Mouse (Mus musculus): Measurements from ENCODE around the gene Alpk3. TPM values are rescaled to one million over a fixed set of nuclear protein-coding genes. Genes with fewer than 3 reads are reported as not detected.

Alpk3 gene
- total RNA-seq, 2 experiments from 2014 or later, result 104 to 110 TPM

DNA sequence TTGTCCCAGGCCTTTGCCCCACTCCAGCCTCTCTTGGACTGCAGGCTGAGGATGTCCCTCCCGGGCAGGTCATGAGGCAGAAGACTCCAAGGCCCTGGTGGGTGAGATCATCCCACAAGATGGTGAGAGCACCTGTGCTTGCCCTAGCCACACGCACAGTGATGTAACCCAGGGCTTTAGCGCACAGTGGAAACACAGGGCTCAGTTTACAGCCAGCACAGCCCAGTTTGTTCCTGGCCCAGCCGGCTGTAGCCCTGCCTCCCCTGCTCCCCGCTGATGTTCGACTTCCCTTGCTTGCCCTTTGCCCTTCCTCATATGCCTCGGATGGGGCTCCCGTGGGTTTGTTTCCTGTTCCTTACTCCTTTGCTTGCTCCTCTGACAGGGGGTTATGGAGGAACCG, 17.1 kb downstream of the Alpk3 start:
- DNase-seq, result no peak

DNA sequence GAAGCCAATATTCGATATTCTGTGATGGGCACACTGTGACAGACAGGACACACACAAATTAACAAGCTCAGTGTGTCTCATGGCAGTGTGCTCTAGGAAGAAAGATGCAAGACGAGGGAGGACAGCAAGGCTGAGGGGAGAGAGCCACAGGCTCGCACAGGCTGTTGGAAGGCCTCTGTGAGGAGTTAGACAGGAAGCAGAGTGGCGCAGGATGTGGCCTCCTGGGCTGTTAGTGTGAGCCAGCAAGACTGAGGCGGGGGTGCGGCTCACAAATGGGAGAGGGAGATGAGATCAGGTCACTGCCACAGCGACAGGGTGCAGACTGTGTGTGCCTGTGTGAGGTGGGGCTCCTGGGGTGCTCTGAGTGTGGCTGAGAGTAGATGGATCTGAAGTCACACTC, 17.9 kb downstream of the Alpk3 start:
- DNase-seq, result no peak

DNA sequence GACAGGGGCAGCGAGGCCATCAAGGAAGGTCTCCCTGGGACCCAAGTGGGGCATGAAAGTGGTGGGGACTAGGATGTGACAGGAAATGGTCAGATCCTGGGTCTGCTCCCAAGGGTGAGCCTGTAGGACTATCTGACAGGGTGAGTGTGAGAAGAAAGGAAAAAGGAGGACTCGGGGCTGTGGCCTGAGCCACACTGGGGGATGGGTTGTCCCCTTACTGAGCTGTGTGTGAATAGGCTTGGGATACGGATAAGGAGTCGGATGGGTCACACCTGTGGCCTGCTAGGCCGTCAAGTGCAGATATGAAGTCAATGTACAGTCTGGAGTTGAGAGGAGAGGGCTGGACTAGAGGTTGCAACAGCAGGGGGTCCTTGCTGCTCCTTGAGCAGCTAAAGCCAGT, 18.3 kb downstream of the Alpk3 start:
- DNase-seq, result no peak

DNA sequence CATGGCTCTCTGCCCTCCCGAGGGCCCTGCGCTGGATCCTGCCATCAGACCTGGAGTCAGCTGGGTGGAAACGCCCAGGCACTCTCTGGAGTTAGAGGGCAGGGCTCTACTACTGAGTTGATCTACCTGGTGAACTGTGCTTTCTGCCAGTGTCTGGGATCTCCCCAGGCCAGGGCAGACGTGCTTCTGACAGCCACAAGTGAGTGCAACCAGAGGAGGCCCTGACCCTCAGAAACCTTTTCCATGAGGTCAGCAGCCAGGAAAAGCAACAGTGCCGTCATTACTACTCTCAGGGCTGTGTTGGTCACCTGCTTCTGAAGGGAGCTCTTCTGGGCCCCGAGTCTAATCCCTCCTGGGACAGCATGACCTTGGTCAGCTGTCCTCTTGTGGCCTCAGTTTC, 19.6 kb downstream of the Alpk3 start:
- no peak for DNase-seq

DNA sequence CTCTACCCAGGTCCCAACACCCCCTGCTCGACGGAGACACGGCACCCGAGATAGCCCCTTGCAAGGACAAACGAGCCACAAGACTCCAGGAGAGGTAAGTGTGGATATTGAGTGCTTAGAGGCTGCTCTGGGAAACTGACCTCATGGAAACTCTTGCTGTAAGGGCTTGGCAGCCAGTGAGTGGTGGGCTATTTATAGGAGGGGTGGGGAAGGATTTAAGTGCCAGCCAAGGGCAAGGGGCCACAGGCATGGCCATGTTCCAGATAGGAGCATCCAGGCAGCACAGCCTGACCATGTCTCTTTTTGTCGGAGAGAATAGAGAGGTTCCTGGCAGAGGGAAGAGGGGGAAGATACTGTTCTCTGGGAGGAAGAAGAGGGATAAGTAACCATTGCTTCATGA, 21.3 kb downstream of the Alpk3 start:
- DNase-seq, result no peak

DNA sequence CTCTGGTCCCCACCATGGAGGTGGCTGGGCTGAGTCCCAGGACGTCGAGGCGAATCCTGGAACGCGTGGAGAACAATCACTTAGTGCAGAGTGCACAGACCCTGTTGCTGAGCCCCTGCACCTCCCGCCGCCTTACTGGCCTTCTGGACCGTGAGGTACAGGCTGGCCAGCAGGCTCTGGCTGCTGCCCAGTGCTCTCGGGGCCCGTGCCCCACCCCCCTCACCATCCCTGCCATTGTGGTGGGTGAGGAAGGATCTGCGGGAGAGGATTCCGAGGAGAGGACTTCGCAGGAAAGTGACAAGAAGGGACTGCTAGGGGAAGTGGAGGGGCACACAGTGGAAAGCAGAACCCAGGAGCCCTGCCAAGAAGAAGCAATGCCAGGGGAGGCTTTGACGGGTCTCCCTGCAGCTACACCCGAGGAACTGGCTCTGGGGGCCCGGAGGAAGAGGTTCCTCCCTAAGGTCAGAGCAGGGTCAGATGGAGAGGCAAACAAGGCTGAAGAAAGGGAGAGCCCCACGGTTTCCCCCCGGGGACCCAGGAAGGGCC, 36.1 kb downstream of the Alpk3 start:
- no peak for DNase-seq

DNA sequence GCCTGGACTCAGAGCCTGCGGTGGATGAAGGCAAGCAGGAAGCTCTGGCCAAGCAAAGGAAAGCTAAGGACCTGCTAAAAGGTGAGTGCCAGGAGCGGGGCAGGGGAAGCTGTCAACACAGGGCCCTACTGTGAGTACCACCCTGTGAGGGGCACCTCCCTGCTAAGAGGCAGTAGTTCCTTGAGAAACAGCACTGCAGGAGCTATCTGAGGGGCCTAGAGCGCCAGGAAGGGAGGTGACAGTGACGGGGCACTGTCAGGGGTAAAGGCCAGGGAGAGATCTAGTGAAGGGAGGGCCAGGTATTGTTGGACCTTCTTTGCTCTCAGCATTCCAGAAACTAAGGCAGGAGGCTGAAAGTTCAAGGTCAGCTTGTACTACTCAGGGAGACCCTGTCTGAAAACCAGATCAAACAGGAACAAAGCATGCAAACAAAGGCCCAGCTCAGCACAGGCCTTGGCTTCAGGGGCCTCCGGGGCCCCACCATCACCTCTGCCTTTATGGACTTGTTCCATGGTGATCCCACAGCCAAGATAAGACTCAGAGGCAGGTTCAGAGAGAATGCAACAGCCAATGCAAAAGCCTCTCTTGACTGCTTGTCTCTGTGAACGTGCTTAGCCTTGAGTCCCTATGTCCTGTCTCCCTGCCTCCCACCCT, 36.8 kb downstream of the Alpk3 start:
- DNase-seq, result no peak

DNA sequence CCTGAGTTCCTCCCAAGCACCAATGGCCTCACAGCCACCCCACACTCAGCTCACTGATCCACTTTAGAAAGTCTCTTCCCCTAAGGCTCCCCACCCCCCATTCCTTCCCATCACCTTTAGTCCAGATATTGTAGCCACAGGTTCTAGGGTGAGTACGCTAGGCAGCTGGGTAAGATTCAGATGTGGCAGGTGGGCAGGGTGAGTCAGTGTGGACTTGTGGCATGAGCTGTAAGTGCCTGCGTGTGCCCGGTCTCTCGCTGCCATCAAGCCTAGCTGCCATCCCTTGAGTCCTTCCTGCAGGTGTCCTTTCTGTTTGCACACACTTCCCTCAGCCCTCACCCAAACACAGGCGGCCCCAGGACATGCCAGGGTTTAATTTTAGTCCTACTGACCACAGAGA, 42.9 kb downstream of the Alpk3 start:
- DNase-seq, result no peak

DNA sequence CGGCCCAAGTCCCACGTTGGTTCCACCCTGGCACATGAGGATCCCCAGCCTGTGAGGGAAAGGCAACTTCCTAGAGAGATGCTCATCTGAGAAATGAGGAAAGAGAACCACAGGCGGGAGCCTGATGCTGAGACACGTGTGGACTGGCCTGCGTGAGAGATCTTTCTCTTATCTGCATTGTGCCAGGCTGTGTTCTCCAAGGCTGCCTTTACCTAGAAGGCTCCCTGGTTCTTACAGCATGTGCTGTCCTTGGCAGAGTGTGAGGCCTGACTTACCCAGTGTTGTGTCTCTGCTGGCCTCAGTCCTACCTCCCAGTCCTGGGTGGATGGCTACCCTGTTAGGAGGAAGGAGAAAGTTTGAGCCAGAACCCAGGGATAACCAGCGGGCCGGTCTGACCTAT, 45.5 kb downstream of the Alpk3 start:
- DNase-seq, result no peak

DNA sequence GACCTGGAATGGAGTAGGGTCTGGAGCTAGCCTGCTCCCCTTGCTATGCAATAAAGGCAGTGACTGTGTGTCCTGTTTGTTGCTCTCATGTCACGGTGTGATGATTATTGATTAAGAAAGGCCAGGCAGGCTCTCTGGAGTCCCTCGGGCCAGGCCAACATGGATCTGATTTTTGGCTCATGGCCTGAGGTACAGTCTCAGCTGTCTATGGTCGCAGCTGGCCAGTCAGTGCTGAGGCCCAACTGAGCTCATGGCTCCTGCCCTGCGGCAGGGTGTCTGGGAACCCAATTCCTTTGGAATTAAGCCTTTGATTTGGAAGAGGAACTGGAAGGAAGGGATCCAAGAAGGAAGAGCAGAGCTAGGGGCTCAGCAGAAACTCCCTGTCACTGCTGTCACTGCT, 48.1 kb downstream of the Alpk3 start:
- DNase-seq, result no peak

DNA sequence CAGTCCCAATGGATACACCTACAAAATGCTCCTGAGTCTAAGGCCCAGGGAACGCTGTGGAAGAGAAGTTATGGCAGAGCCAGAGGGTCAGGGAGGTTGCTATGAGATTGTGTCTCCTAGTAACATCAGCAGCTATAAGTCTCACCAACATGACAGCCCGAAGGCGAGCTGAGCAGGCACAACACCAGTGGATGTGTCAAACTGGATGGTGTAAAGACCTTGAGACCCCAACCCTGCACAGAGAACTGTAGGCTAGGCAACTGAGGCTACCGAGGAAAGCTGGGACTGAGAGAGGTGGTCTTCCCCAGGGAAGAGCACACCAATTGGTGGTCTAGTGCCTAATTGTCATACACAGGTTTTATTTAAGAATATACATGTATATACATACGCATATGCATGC, 50.8 kb downstream of the Alpk3 start:
- DNase-seq, result no peak

DNA sequence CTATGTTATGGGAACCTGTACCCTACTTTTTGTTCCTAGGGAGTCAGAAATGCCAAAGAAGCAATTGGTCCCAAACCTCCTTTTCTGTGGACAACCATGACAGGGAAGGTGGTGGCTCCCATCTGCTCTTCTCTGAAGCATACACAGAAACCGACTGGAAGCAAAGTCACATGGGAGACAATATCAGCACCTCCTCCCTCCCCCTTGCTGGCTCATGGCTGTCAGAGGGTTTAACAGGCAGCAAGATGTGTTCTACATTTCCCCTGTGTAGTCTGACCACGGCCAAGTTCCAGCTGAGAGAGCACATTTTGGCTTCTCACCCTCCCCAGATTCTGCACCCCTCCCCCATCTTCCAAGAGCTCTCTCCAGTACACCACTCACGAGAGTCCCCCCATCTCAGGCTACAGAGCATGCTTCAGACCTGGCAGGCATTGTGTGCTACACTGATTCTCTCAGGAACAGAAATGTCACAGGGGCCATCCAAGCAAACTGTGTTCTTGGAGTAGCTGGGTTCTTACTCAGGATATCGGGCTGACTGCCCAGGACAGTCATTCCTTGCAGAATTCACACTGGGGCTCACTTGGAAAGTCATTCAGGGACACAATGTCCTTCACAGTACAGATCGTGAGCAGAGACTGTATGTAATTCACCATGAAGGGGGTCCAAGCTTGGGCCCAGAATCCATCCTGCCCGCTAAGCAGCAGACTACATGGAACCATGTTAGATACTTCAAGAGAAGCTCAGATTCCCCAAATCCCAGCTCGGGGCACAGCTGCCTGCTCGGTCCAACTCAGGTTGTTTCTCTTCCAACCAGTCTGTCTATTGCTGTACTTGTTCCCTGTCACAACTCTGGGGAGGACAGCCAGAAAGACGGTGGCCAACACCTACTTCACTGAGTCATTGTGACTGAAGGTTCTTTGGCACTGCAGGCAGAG, 52.6 kb downstream of the Alpk3 start:
- DNase-seq, result peak; percentile 61

DNA sequence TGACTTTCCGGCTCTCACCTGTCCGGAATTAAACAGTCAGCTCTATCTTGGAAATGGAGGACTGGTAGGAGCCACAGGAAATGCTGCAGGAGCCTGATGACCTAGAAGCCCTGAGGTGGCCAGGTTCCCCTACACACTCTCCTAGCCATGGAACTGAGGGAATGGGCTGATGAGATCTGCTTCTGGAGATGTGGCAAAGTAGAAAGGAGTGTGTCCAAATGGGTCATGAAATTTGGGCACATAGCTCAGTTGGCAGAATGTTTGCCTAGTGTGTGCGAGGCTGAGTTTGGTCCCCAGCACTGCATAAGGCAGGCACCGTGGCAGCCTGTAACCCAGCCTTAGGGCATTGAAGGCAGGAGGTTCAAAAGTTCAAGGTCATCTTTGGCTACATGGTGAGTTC, 53.4 kb downstream of the Alpk3 start:
- no peak for DNase-seq

DNA sequence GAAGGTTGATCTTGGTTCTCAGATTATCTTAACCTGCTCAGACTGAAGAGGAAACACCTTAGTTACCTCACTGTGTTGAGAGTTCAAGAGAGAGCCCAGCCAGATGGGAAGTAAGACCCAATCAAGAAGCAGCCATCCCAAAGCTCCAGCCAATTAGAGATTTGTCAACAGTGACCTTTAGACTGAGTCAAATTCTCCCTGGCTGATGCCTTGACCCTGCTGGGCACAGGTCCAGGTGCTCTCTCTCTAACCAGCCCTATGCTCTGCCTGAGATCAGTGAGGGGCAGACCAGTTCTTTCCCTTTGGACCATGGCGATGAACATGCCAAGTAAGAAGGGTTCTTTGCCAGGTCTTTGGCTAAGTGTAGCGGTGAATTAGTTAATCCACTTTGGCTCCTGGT, 54.3 kb downstream of the Alpk3 start:
- no peak for DNase-seq

DNA sequence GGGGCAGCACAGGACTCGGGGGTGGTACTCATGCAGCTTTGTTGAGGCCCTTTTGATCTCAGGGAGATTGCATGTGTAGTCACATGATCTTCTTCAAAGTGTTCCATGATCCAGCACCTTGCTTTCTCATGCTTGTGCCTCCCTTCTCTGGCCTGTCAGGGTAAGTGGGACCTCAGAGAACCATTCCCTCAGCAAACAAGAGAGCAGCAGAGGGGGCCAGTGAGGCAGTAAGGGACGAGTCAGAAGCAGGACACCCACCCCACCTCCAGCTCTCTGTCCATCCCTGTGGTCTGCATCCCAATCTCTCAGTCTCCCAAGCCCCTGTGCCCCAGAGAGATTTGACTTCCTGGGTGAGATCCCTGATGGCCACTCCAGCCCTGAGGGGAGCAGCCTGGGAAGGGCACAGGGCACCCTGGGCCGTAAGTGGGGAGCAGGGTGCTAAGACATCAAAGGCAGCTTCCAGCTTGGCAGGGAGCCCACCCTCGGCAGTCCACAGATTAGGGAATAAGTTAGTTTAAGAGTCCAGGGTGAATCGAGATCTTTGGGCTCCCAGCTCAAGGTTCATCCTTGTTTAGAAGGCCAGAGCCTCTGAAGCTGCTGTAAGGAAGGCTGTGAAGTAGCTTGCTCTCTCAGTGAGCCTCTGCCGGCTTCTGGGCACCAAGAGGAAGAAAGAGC, 55.4 kb downstream of the Alpk3 start:
- DNase-seq, result no peak

DNA sequence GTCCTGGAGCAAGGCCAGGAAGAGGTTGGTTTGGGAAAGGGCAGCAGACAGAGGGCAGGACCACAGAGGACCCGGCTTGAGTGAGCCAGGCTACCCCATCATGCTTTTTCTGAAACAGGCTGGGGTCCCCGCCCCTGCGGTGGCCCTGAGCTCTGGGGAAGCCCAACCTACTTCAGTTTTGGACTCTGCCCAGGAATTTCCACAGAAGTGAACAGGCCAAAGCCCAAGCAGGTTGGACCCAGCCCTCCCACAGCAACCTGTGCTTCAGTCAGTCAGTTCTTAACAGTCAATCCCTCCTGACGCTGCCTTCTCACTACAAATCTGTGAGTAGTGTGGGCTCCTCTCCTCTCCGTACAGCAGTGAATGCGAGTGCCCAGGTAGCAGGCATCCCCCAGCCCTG, 57.2 kb downstream of the Alpk3 start, which contains the start of gene Slc28a1:
TSS of gene Slc28a1 (plus strand) at position 245 of the 400 bp plus-strand sequence.
- DNase-seq, result no peak

DNA sequence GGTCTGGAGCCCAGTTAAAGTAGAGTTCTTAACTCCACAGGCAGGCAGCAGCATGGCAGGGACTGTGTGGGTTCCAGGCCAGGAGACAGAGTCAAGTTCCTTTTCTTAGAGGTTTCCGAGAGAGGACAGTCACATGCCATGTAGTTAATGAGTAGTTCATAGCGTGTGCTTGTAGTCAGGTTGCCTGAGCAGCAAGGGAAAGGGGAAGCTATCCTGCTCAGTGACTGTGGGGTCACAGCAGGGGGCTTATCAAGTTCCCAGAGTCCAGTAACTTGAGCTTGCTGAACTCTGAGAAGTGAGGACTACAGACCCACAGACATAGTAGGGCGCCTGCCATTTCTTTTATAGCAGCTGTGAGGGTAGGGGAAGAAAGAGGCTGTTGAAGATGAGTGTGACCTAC, 63.7 kb downstream of the Alpk3 start:
- no peak for DNase-seq

DNA sequence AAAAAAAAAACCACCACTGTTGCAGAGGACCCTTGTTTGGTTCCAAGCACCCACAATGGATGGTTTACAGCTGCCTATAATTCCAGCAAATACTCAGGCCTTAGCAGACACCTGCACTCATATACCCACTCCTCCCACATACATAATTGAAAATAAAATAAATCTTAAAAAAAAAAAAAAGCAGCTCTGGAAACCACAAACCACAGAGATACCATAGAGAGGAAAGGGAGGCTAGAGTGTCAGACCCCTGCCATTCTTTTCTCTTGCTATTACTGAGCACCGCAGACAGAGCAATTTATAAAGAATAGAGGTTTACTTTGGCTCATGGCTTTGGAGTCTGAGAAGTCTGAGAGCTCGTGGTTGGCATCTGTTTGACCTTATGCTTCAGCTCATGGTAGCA, 65.4 kb downstream of the Alpk3 start:
- no peak for DNase-seq

DNA sequence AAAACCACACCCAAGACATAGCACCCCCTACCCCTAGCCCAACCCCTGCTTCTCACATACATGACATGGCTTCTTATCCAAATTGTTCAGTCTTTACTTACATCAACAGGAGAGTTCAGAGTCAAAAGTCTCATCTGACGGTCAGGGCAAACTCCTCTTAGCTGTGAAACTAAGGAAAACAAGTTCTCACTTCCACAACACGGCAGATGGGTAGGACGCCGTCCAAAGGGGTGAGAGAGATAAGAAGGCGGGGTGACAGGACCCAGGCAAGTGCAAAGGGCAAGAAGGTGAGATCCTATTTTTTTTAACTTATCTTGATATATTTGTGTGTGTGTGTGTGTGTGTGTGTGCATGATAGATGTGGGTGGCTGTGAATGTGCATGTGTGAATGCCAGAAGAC, 66.2 kb downstream of the Alpk3 start:
- DNase-seq, result no peak

DNA sequence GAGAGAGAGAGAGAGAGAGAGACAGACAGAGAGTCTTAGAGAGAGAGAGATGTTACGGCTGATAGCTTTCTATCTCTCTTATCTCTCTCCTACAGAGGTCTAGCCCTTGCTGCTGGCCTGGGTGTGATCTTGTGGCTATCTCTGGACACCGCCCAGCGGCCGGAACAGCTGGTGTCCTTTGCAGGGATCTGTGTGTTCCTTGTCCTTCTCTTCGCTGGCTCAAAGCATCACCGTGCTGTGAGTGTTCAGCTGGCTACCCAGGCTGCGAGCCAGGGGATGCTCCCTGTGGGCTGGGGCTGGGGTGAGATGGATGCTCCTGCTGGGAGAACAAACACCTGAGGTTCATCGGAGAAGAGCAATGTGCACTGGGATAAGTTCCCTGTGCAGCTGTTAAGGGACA, 67.4 kb downstream of the Alpk3 start:
- DNase-seq, result peak; percentile 65

DNA sequence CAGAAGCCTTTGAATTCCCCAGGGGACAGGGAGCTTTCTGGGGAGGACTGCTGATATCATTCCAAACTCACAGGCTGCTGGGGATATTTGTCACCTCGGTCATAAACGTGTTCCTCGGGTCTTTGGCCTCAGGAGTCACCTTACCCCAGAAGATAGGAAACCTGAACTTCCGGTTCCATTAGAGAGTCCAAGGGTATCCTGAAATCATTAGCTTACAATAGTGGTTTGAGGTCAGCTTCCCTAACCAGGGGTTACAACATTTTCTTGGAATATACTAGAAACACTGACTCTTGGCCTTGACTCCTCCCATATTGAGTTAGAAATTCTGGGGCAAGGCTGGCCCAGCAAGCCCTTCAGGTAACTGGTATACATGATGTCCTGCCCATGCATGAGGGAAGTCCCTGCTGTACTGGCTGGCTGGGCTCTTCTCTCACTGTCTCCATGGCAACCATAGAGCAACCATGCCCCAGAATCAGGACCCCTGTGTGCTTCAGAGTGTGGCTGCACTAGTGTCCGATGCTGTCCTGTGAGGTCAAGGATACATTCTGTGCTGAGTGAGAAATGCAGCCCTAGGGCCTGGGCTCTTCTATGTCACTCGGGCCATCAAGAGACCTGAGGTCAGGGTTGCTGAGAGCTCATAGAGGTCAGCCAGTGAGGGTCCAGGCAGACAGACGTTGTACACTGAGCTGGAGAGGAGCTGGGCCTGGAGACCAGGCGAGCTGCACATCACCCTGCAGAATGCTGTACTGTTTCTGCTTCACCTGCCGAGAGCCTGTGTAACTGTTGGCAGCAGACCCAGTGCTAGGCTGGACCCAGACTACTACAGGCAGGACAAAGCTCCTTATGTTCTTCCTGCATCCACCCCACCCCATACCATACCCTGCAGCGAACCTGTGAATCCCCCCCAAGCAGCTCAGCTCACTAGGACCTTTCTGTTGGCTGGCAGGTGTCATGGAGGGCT, 68.1 kb downstream of the Alpk3 start:
- no peak for DNase-seq

DNA sequence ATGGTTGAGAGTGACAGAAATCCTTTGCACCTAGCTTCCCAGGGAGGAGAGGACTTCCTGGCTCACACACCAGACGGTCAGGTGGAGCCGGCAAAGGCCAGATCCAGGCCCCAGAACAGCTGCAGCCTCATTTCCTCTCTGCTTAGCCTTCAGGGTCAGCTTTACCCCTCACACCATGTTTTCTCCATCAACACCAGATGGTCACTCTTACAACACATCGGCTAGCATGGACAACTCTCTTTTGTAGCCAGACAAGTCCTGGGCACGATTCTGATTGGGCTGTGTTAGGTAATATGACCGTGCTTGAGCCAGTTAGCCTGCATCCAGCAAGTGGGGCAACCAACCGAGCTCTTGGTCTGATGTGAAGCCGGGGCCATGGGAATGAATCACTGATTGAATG, 74.5 kb downstream of the Alpk3 start:
- no peak for DNase-seq

All from gastrocnemius, postnatal 10 days (tissue).